Mouse (Mus musculus): ENCODE data around the gene Cyp2w1.

The Cyp2w1 gene

DNA sequence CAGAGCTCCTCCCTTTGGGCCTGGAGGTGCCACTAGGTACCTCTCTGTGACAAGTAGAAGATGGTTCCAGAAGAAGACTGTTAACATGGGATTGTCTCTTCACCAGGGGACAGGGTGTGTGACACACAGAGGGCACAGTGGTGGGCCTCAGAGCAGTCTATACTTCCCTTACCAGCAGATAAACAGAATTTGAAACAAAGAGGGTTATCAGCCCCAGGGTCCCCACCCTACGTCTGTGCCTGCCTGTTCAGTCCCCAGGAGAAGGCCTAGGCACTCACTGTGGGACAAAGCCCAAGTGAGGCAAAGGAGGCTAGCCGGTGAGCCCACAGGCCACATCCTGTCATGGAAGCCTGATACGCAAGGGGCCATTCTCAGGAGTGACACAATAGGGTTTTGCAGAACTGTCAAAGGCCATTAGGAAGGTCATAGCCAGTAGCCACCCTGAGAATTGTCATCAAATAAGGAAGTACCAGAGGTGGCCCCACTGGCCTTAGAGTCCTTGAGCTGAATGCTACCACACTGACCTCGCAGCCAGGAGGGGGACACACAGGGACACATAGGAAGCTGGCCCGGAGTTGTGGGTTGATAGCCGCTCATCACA is 52.5 kb downstream of the Cyp2w1 start, which contains the start of gene C130050O18Rik:
C130050O18Rik (plus strand) TSS at position 480 of the 601 bp plus-strand sequence.
- in situ Hi-C loops (cut with MboI, MseI) = no loop called here

DNA sequence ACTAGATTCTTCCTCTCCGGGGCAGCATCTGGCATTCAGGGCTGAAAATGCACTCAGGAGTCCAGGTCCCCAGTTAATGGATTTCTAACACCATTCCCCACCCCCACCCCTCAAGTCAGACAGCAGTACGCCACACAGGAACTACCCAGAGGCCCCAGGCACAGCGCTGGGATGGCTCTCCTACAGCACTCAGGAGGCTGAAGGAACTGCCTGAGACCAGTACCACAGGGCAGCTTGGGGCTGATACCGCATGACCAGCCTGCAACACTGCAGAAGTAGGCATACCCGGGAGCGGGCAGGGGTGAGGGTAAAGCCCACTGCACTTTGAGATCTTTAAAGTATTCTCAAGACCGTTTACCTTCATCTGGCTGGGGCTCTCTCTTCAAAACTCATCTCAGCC is 53.1 kb downstream of the Cyp2w1 start:
- in situ Hi-C loops (cut with MboI, MseI) = no loop called here

DNA sequence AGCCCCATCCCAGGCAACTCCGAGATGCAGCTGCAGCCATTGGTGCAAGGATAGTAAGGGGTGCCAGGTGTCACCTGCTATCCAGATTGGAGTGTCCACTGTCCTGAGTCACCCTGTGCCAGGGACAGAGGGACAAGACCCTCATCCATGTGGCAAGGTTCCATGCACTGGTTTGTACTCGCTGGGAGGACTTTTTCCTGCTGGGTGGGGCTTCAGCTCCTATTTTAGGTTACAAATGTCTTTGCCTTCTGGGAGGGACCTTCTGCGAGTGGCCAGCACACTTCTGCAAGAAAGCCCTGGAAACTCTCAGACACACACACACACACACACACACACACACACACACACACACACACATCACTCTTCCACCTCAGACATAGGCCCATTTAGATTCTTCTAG is 53.5 kb downstream of the Cyp2w1 start:
- in situ Hi-C loops (cut with MboI, MseI) = no loop called here

Data from T-helper 2 cell (primary cell).